Mouse (Mus musculus): ENCODE measurements around the gene Hk2. TPM values are rescaled to one million over a fixed set of nuclear protein-coding genes. Genes with fewer than 3 reads are reported as not detected.

Hk2 gene
- polyA plus RNA-seq, 1 experiment from 2014 or later: 3.7 TPM

DNA sequence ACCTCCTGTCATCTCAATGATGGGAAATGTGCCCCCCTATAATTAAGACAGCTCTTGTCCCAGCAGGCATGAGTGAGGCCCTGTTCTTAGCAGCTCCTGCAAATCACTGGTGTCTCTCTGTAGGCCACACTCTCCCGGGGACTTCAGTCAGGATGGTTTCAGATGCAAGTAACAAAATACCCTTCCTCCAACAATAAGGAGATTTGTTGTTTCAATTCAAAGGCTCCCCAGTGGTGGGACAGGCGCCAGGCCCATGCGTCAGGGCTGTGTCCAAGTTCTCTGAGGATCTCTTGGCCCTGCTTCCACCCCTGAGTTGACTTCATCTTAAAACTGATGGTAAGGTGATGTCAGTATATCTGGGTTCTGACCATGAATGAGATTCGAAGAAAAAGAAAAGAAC, 9.7 kb upstream of the Hk2 start:
- no peak overlapping the region for H3K9ac ChIP-seq
- WGBS: 72% methylated on average over 4 of the region's 4 CpGs
- H3K4me1 ChIP-seq (replicated peaks): no peaks in the 10 kb centered on the region
- H3K4me2 ChIP-seq: no peak overlapping the region
- no peaks in the 10 kb centered on the region for H3K36me3 ChIP-seq
- no peak overlapping the region for H3K4me3 ChIP-seq
- no peaks in the 10 kb centered on the region for H3K27me3 ChIP-seq
- no peak for ATAC-seq (ENCODE audit: low FRiP score)
- no peak overlapping the region for H3K27ac ChIP-seq
- no peaks in the 10 kb centered on the region for H3K9me3 ChIP-seq

DNA sequence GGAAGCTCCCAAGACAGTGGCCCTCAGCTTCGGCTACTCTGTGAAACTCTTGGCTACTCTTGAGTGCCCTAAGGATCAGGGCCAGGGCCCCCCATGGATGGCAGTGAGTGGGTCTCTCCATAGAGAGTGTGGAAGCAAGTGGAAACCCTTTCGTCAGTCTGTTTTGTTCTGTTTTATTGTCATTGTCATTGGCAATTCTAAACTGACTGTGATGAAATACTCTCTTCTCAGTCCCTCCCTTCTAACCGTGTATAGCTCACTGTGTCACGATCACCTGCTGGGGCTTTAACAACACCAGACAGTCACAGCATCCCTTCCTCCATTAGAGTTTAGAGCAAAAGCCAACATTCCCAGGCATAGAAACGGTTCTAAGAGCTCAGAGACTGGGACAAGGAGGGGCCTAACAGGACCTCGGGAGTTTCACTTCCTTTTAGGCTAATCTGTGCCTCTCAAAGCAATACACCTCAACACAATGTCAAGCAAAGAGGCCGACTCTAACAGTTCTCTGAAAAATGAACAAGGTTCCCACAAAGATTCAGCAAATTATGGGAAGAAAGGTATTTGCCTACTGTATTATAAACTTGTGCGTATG, 6.6 kb upstream of the Hk2 start:
- H3K36me3 ChIP-seq: no peaks in the 10 kb centered on the region
- ATAC-seq (ENCODE audit: low FRiP score): no peak
- no peaks in the 10 kb centered on the region for H3K4me1 ChIP-seq (replicated peaks)
- 41% methylated on average over 8 of the region's 8 CpGs for WGBS
- no peak overlapping the region for H3K9ac ChIP-seq
- no peak overlapping the region for H3K4me2 ChIP-seq
- no peak overlapping the region for H3K4me3 ChIP-seq
- H3K27ac ChIP-seq: no peak overlapping the region
- H3K9me3 ChIP-seq: no peaks in the 10 kb centered on the region
- H3K27me3 ChIP-seq: 0 out of 2 replicates have a peak, but pooled peaks cover under 1% of the 10 kb centered on the region

DNA sequence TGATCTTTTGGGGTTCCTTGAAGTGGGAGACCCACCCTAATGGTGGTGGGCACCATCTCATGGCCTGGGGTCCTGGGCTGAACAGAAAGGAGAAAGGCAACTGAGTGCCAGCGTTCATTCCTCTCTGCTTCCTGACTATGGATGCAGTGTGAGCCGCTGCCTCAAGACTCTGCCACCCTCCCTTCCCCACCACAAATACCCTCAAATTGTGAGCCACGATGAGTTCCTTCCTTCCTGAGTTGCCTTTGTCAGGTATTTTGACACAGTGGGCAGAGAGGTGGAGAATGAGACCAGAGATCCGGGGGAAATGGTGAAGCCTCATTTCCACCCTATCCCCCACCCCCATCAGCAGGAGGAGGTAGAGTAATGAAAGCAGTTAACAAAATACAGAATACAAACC, 6.1 kb upstream of the Hk2 start:
- Histone ChIP-seq H3K4me2 (no peak overlapping the region), H3K4me3 (no peak overlapping the region), H3K9ac (no peak overlapping the region), H3K27me3 (peaks cover 6% of the 10 kb centered on the region), H3K4me1 (replicated peaks) (no peaks in the 10 kb centered on the region), H3K27ac (no peak overlapping the region), H3K36me3 (no peaks in the 10 kb centered on the region), H3K9me3 (no peaks in the 10 kb centered on the region)
- no peak for ATAC-seq (ENCODE audit: low FRiP score)
- WGBS: 67% methylated on average over 4 of the region's 4 CpGs

DNA sequence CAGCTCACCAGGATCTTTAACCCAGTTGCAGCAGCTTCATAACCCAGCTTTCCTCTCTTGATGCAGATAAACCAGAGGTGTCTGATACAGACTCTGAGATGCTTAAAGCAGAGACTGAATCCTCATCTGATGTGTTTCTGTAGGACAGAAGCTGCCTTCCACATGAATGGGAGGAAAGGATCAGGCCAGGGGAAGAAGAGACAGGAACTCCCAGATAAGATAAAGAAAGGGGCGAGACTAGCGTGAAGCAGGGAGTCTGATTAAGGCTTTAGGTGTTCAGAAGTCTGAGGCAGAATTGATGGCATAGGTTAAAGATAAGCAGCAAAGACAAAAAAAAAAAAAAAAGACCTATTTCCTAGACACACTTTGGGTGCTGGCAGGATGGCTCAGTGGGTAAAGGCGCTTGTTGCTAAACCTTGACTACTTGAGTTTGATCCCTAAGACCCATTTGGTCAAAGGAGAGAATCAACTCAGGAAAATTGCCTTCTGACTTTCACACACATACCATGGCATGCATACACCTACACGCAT, 2.9 kb upstream of the Hk2 start:
- WGBS: 94% methylated on average over 4 of the region's 4 CpGs

DNA sequence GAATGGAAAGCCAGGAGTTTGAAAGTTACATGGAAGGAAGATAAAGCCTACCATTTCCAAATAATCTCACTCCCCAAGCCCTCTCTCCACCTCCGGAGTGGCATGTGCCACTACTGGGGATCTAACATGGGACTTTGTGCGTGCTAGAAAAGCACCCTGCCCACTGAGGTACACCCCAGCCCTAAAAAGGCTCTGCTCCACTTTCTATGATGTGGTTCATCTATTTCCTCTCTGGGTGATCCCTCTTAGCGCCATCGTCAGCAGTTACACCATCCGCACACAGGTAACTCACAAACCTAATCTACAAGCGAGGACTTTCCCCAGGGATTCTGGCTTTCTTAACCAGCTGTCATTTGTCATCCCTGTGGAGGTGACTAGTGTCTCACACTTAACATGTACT, 1.1 kb upstream of the Hk2 start:
- ATAC-seq (ENCODE audit: low FRiP score): no peak
- 97% methylated on average over 6 of the region's 6 CpGs for WGBS

More for the DNA sequence above, 2.9 kb upstream of the Hk2 start:
- no peak for ATAC-seq (ENCODE audit: low FRiP score)
- peaks cover 29% of the 10 kb centered on the region for H3K4me1 ChIP-seq (replicated peaks)
- H3K9me3 ChIP-seq: no peaks in the 10 kb centered on the region
- no peak overlapping the region for H3K9ac ChIP-seq
- peaks cover 31% of the 10 kb centered on the region for H3K27me3 ChIP-seq
- no peaks in the 10 kb centered on the region for H3K36me3 ChIP-seq
- no peak overlapping the region for H3K4me3 ChIP-seq
- H3K27ac ChIP-seq: no peak overlapping the region
- H3K4me2 ChIP-seq: no peak overlapping the region

DNA sequence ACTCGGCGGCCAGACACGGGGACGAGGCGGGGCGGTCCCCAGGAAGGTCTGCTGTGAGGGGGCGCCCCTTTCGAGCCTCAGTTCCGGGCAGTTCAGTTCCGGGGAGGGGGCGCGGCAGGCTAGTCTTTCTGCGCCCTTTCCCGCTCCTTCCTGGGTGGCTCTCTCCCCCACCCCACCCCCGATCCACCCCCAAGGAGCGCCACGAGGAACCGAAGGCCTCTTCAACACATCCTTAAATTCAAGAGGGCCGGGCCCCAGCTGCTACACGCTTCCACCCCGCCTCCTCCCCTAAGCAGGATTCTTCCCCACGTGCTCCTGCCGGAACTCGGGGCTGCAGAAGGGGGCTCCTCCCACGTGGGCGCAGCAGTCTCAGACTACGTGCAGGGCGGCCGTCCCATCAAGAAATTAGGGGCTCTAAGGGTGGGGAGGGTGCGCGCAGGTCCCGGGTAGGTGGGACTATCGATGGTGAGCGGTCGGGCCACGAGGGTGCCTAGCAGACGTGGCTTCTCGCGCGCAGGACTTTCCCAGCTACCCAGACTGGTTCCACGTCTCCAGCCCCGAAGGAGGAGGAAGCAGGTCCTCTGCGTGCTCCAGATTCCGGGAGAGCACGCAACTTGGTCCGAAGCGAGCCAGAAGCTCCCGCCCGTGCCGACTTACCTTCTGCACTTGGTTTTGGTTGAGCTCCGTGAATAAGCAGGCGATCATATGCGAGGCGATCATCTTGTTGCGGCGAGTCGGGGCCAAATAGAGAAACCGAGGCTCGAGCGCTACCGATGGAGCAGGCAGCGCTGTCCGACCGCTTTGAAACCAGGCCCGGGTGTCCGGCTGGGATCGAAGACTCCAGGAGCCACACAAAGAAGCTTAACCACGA, 758 bp downstream of the Hk2 start:
- peak; percentile 40 for ATAC-seq (ENCODE audit: low FRiP score)
- Histone ChIP-seq H3K27me3 (peaks cover 37% of the 10 kb centered on the region), H3K9me3 (no peaks in the 10 kb centered on the region), H3K4me1 (replicated peaks) (peaks cover 33% of the 10 kb centered on the region), H3K27ac (0 out of 2 replicates have a peak overlapping the region, but pooled peaks have one; percentile 31), H3K4me3 (peak overlapping the region; percentile 50), H3K9ac (peak overlapping the region; percentile 69), H3K36me3 (no peaks in the 10 kb centered on the region), H3K4me2 (peak overlapping the region; percentile 92)
- under 1% methylated on average over 68 of the region's 68 CpGs for WGBS

More for the DNA sequence above, 1.1 kb upstream of the Hk2 start:
- Histone ChIP-seq H3K9me3 (no peaks in the 10 kb centered on the region), H3K27me3 (peaks cover 37% of the 10 kb centered on the region), H3K4me2 (no peak overlapping the region), H3K4me3 (no peak overlapping the region), H3K4me1 (replicated peaks) (peaks cover 33% of the 10 kb centered on the region), H3K36me3 (no peaks in the 10 kb centered on the region), H3K27ac (no peak overlapping the region), H3K9ac (no peak overlapping the region)

DNA sequence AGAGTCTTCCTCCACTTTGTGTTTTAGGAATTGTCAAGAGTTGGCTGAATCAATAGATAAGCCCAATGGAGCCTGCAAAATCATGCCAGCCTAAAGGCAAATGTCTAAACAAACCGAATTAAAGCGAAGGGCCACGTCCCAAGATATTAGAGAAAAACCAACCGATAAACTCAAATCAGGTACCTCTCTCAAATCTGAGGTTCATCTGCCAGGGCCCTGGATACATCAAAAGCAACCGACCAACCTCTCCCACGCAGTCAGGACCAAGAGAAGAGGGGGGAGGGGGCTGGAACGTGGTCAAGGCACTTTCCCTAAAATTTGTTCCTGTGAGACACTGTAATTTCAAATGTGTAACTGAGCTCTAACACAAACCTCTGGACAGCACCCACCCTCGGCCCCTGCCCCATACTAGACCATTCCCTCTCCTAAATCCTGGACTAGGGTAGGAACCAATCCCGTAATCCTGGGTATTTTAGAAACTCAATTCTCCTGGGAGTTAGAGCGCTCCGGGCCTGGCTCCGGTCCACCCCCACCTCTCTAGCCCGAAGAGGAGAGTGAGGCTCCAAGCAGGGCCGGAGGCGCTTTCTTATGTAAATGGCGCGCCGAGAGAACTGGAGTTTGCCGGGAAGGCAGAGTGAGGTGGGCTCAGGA, 1.7 kb downstream of the Hk2 start:
- peaks cover 33% of the 10 kb centered on the region for H3K4me1 ChIP-seq (replicated peaks)
- H3K36me3 ChIP-seq: no peaks in the 10 kb centered on the region
- H3K9me3 ChIP-seq: no peaks in the 10 kb centered on the region
- peak overlapping the region; percentile 69 for H3K9ac ChIP-seq
- ATAC-seq (ENCODE audit: low FRiP score): peak; percentile 15; the same call in 1 of the 2 replicates
- peak overlapping the region; percentile 50 for H3K4me3 ChIP-seq
- peaks cover 37% of the 10 kb centered on the region for H3K27me3 ChIP-seq
- H3K27ac ChIP-seq: peak overlapping the region; percentile 31; the same call in 1 of the 2 replicates
- H3K4me2 ChIP-seq: peak overlapping the region; percentile 92
- under 1% methylated on average over 19 of the region's 19 CpGs for WGBS

DNA sequence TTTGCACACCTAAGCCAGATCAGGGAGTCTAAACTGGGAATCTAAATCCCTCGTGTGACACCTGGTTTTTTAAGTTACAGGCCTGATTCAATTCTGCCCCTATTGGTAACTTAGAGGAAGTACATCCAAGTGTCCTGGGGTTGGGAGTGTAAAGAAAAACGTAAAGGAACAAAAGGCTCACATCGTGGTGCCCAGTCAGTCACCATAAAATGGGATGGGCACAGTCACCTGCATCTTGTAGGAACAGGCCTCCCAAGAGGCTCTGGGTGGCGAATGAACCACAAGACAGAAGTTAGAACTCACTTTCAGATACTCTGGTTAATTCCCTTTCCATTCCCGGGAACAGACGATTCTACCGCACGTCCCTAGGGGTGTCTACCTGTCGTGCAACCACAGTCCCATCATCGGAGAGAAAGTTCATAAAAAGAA, 2.3 kb downstream of the Hk2 start:
- H3K4me3 ChIP-seq: peak overlapping the region; percentile 50; the same call in 1 of the 2 replicates
- no peak for ATAC-seq (ENCODE audit: low FRiP score)
- H3K27ac ChIP-seq: no peak overlapping the region
- 2% methylated on average over 10 of the region's 10 CpGs for WGBS
- H3K4me2 ChIP-seq: peak overlapping the region; percentile 92
- H3K9me3 ChIP-seq: no peaks in the 10 kb centered on the region
- H3K4me1 ChIP-seq (replicated peaks): peaks cover 33% of the 10 kb centered on the region
- peaks cover 37% of the 10 kb centered on the region for H3K27me3 ChIP-seq
- no peaks in the 10 kb centered on the region for H3K36me3 ChIP-seq
- H3K9ac ChIP-seq: peak overlapping the region; percentile 69; the same call in 1 of the 2 replicates

DNA sequence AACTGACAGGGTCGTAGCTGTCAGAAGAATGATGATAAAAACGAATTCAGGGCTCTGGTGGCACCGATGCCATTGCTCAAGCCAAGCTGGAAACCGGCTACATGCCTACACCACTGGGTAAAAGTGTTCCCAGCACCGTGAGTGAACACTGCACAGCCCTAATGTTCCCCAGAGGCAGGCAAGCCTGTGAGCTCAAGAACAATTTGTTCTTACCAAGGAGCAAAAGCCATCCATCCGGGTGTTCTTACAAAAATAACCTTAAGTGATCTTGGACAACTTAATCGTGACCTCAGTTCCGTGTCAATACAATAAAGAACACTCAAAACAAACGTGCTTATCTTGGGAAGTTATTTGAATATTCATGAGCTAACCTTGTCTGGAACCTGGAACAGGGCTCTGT, 3.2 kb downstream of the Hk2 start:
- Histone ChIP-seq H3K4me1 (replicated peaks) (peaks cover 33% of the 10 kb centered on the region), H3K9me3 (no peaks in the 10 kb centered on the region), H3K36me3 (no peaks in the 10 kb centered on the region), H3K27me3 (peaks cover 37% of the 10 kb centered on the region), H3K4me2 (no peak overlapping the region), H3K27ac (no peak overlapping the region), H3K4me3 (no peak overlapping the region), H3K9ac (no peak overlapping the region)
- 58% methylated on average over 9 of the region's 9 CpGs for WGBS
- no peak for ATAC-seq (ENCODE audit: low FRiP score)

DNA sequence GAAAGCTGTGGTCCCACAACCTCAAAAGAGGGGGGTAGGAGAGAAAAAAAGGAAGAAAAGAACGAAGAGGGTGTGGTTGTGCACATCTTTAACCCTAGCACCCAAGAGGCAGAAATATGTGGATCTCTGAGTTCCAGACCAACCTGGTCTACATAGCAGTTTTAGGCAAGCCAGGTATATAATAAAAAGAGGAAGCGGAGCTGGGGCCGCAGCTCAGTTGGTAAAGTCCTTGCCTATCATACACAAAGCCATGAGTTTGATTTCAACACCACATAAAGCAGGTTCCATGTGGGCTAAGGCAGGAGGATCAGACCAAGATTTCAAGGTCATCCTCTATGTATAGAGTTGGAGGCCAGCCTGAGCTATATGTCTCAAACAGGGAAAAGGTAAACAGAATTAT, 4.0 kb downstream of the Hk2 start:
- Histone ChIP-seq H3K9ac (no peak overlapping the region), H3K9me3 (no peaks in the 10 kb centered on the region), H3K36me3 (no peaks in the 10 kb centered on the region), H3K27ac (no peak overlapping the region), H3K27me3 (peaks cover 31% of the 10 kb centered on the region), H3K4me1 (replicated peaks) (peaks cover 33% of the 10 kb centered on the region), H3K4me2 (no peak overlapping the region), H3K4me3 (no peak overlapping the region)
- WGBS: 83% methylated on average over 3 of the region's 3 CpGs
- ATAC-seq (ENCODE audit: low FRiP score): no peak

DNA sequence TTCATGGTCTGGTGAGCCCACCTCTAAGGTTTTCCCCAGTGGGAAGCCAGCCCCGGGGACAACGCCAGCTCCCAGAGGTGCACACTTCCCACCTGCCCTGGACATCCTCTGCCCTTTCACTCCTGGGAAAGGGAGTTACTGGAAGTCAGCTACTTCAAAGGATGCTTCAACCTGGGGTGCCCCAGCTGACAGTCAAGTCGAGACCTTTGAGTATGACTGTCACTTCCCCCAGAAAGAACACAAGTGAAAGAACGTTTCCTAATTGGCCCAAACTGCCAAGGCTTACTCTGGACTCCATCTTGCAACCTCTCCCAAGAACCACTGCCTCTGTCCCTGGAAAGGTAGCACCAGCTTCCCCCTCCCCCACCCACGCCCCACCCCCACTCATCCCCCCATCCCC, 4.5 kb downstream of the Hk2 start:
- H3K9ac ChIP-seq: no peak overlapping the region
- ATAC-seq (ENCODE audit: low FRiP score): no peak
- H3K4me1 ChIP-seq (replicated peaks): peaks cover 29% of the 10 kb centered on the region
- peaks cover 25% of the 10 kb centered on the region for H3K27me3 ChIP-seq
- H3K36me3 ChIP-seq: no peaks in the 10 kb centered on the region
- H3K9me3 ChIP-seq: no peaks in the 10 kb centered on the region
- 66% methylated on average over 5 of the region's 5 CpGs for WGBS
- no peak overlapping the region for H3K4me3 ChIP-seq
- no peak overlapping the region for H3K27ac ChIP-seq
- no peak overlapping the region for H3K4me2 ChIP-seq
